Mouse (Mus musculus) lung, embryonic 16.5 days (tissue): ENCODE data around the gene Nkx2-4. TPM values are rescaled to one million over a fixed set of nuclear protein-coding genes. Genes with fewer than 3 reads are reported as not detected.

Experiments
- ATAC-seq: fragments of 200-750 bp; cut with Nextera tagmentation; 2 replicates; pipeline ENCODE4 v1.8.0; 2017; ENCODE audit warnings: low read depth, mild to moderate bottlenecking, moderate library complexity
- H3K27ac ChIP-seq: fragments of 300-500 bp; sonication (generic); 2 replicates; pipeline ENCODE4 v1.5.1; 2014; ENCODE audit warnings: mild to moderate bottlenecking, control low read depth, low read length
- H3K27me3 ChIP-seq: fragments of 300-500 bp; sonication (generic); 2 replicates; pipeline ENCODE4 v1.6.1; 2014; ENCODE audit warnings: low read depth, low read length, mixed read lengths; ENCODE audit not compliant: control insufficient read depth, insufficient read depth
- H3K36me3 ChIP-seq: fragments of 300-500 bp; sonication (generic); 2 replicates; pipeline ENCODE4 v1.6.1; 2014; ENCODE audit warnings: low read length; ENCODE audit not compliant: control insufficient read depth, insufficient read depth
- H3K4me1 ChIP-seq: fragments of 300-500 bp; sonication (generic); replicated peaks from 2 replicates; pipeline ENCODE4 v1.6.1; 2014; ENCODE audit warnings: low read length, mixed read lengths; ENCODE audit not compliant: control insufficient read depth, insufficient read depth
- H3K4me2 ChIP-seq: fragments of 300-500 bp; sonication (generic); 2 replicates; pipeline ENCODE4 v1.6.1; 2014; ENCODE audit warnings: low read depth, low read length, control low read depth
- H3K4me3 ChIP-seq: fragments of 300-500 bp; sonication (generic); 2 replicates; pipeline ENCODE4 v1.5.1; 2014; ENCODE audit warnings: mild to moderate bottlenecking, low read length, control low read depth
- H3K9ac ChIP-seq: fragments of 300-500 bp; sonication (generic); 2 replicates; pipeline ENCODE4 v1.6.1; 2014; ENCODE audit warnings: low read length, control low read depth
- H3K9me3 ChIP-seq: fragments of 300-500 bp; sonication (generic); 2 replicates; pipeline ENCODE4 v1.6.1; 2016; ENCODE audit warnings: low read length; ENCODE audit not compliant: control insufficient read depth
- WGBS: fragments of 180-500 bp; shearing (Covaris S2); extraction: QIAGEN DNeasy Blood & Tissue Kit; methylation state at CpG from one replicate; pipeline ENCODE4 v1.1.7; 2014; 5-methylcytosine and 5-hydroxymethylcytosine counted together
- polyA plus RNA-seq: library from polyadenylated mRNA; unstranded; fragments of >200 nt; fragmentation: Nextera tagmentation; extraction: Ambion mirVana; gene quantifications from 2 replicates; pipeline ENCODE4 v1.2.1, GENCODE M21; 2015

The Nkx2-4 gene
- polyA plus RNA-seq, result not detected in 2 replicates

- Histone ChIP-seq H3K27ac (no peak within 1 kb of the TSS), H3K9me3 (no peaks in the 10 kb centered on the region), H3K4me1 (peaks cover 8% of the 10 kb centered on the region), H3K36me3 (no peaks in the 10 kb centered on the region), H3K9ac (no peak within 1 kb of the TSS), H3K27me3 (peaks cover 55% of the 10 kb centered on the region), H3K4me3 (peak within 1 kb of the TSS; percentile 50), H3K4me2 (peak within 1 kb of the TSS; percentile 65)
- WGBS, result under 1% methylated on average over 50 of the region's 82 CpGs
- ATAC-seq, result peak; percentile 48
These were observed at the start of gene Nkx2-4 for GRCm38 (mm10) chr2:147085072-147085870. Gene Nkx2-4 (minus strand): TSS chr2:147085445.

- H3K4me3 ChIP-seq, result no peak overlapping the region
- 75% methylated on average over 6 of the region's 6 CpGs for WGBS
- H3K27me3 ChIP-seq, result no peaks in the 10 kb centered on the region
- H3K9me3 ChIP-seq, result no peaks in the 10 kb centered on the region
- H3K27ac ChIP-seq, result no peak overlapping the region
- no peaks in the 10 kb centered on the region for H3K4me1 ChIP-seq
- H3K4me2 ChIP-seq, result no peak overlapping the region
- H3K36me3 ChIP-seq, result no peaks in the 10 kb centered on the region
- ATAC-seq, result no peak
- H3K9ac ChIP-seq, result no peak overlapping the region
These were observed 42.1 kb upstream of the Nkx2-4 start for GRCm38 (mm10) chr2:147127366-147127765.

GRCm38 (mm10) chr2:147119736-147120135 lies 34.5 kb upstream of the Nkx2-4 start:
- no peak for ATAC-seq
- H3K9ac ChIP-seq, result no peak overlapping the region
- no peak overlapping the region for H3K27ac ChIP-seq
- H3K27me3 ChIP-seq, result no peaks in the 10 kb centered on the region
- H3K4me2 ChIP-seq, result no peak overlapping the region
- no peaks in the 10 kb centered on the region for H3K4me1 ChIP-seq
- 83% methylated on average over 1 of the region's 1 CpGs for WGBS
- no peaks in the 10 kb centered on the region for H3K9me3 ChIP-seq
- no peak overlapping the region for H3K4me3 ChIP-seq
- no peaks in the 10 kb centered on the region for H3K36me3 ChIP-seq

GRCm38 (mm10) chr2:147086441-147086840 lies 1.2 kb upstream of the Nkx2-4 start:
- no peaks in the 10 kb centered on the region for H3K9me3 ChIP-seq
- no peak for ATAC-seq
- no peak overlapping the region for H3K9ac ChIP-seq
- no peak overlapping the region for H3K27ac ChIP-seq
- peaks cover 48% of the 10 kb centered on the region for H3K27me3 ChIP-seq
- no peaks in the 10 kb centered on the region for H3K36me3 ChIP-seq
- H3K4me1 ChIP-seq, result peaks cover 8% of the 10 kb centered on the region
- no peak overlapping the region for H3K4me3 ChIP-seq
- WGBS, result 24% methylated on average over 5 of the region's 5 CpGs
- no peak overlapping the region for H3K4me2 ChIP-seq

- Histone ChIP-seq H3K27me3 (peaks cover 51% of the 10 kb centered on the region), H3K4me2 (no peak overlapping the region), H3K4me3 (no peak overlapping the region), H3K36me3 (no peaks in the 10 kb centered on the region), H3K4me1 (peaks cover 8% of the 10 kb centered on the region), H3K9ac (no peak overlapping the region), H3K27ac (no peak overlapping the region), H3K9me3 (no peaks in the 10 kb centered on the region)
- 11% methylated on average over 6 of the region's 6 CpGs for WGBS
- no peak for ATAC-seq
These were observed 692 bp upstream of the Nkx2-4 start for GRCm38 (mm10) chr2:147085937-147086336.

GRCm38 (mm10) chr2:147084366-147085071 lies 726 bp downstream of the Nkx2-4 start:
- peak overlapping the region; percentile 65 for H3K4me2 ChIP-seq
- H3K9ac ChIP-seq, result no peak overlapping the region
- ATAC-seq, result peak; percentile 58
- H3K36me3 ChIP-seq, result no peaks in the 10 kb centered on the region
- H3K27me3 ChIP-seq, result peaks cover 56% of the 10 kb centered on the region
- H3K4me1 ChIP-seq, result peaks cover 8% of the 10 kb centered on the region
- no peak overlapping the region for H3K27ac ChIP-seq
- peak overlapping the region; percentile 50 for H3K4me3 ChIP-seq
- H3K9me3 ChIP-seq, result no peaks in the 10 kb centered on the region
- whole genome bisulfite sequencing, result 1% methylated on average over 97 of the region's 106 CpGs

GRCm38 (mm10) chr2:147083471-147084365 lies 1.5 kb downstream of the Nkx2-4 start:
- H3K36me3 ChIP-seq, result no peaks in the 10 kb centered on the region
- H3K4me2 ChIP-seq, result peak overlapping the region; percentile 65
- ATAC-seq, result peak; percentile 65
- H3K9ac ChIP-seq, result no peak overlapping the region
- no peaks in the 10 kb centered on the region for H3K9me3 ChIP-seq
- peak overlapping the region; percentile 50 for H3K4me3 ChIP-seq
- peaks cover 8% of the 10 kb centered on the region for H3K4me1 ChIP-seq
- H3K27me3 ChIP-seq, result peaks cover 57% of the 10 kb centered on the region
- H3K27ac ChIP-seq, result no peak overlapping the region
- 2% methylated on average over 52 of the region's 72 CpGs for WGBS

- no peak for ATAC-seq
- Histone ChIP-seq H3K36me3 (no peaks in the 10 kb centered on the region), H3K27me3 (peaks cover 52% of the 10 kb centered on the region), H3K4me3 (no peak overlapping the region), H3K27ac (no peak overlapping the region), H3K9ac (no peak overlapping the region), H3K9me3 (no peaks in the 10 kb centered on the region), H3K4me2 (no peak overlapping the region), H3K4me1 (peaks cover 8% of the 10 kb centered on the region)
- WGBS, result 56% methylated on average over 4 of the region's 4 CpGs
These were observed 2.9 kb downstream of the Nkx2-4 start for GRCm38 (mm10) chr2:147082391-147082790.
